Mouse (Mus musculus) inflammation-experienced regulatory T-cells (primary cell): ENCODE measurements around the gene Atp2b2. TPM values are rescaled to one million over a fixed set of nuclear protein-coding genes. Genes with fewer than 3 reads are reported as not detected.

Source experiments
- polyA plus RNA-seq, 2 experiments: library from polyadenylated mRNA; unstranded; fragments of 100-300 nt; shearing (Covaris generic); gene quantifications; one replicate each; pipeline ENCODE4 v1.2.1; 2017

The Atp2b2 gene
- under 1 TPM; 0.24 to 0.51 TPM for polyA plus RNA-seq

GRCm38 (mm10) chr6:114042332-114042731, at the start of gene Atp2b2:
Gene Atp2b2, minus strand, starts transcription at chr6:114042613.

GRCm38 (mm10) chr6:113740236-113741217, 301.9 kb downstream of the Atp2b2 start, which contains the start of gene Sec13:
Gene Sec13, minus strand, starts transcription at chr6:113740743.

GRCm38 (mm10) chr6:113719878-113720277, 322.5 kb downstream of the Atp2b2 start, which contains the start of gene Ghrl:
Gene Ghrl, minus strand, starts transcription at chr6:113719880.

GRCm38 (mm10) chr6:113696582-113697221, 345.7 kb downstream of the Atp2b2 start, which contains the start of gene Tatdn2:
Gene Tatdn2, plus strand, starts transcription at chr6:113697050.

Other genes with a start within 250 kb of the Atp2b2 start
- gene Slc6a11, start 88.6 kb upstream of the Atp2b2 start, polyA plus RNA-seq: 1 to 10 TPM in 1 of 2 experiments, under 1 TPM in 1; 0.20 to 1.1 TPM
- gene Slc6a1, start 240.0 kb upstream of the Atp2b2 start, polyA plus RNA-seq: 1 to 10 TPM in 1 of 2 experiments, under 1 TPM in 1; 0.17 to 2.3 TPM